Mouse (Mus musculus): ENCODE data around the gene Adat1. TPM values are rescaled to one million over a fixed set of nuclear protein-coding genes. Genes with fewer than 3 reads are reported as not detected.

Gene Adat1
- total and polyA plus RNA-seq, 2 experiments: 2.7 to 2.8 TPM

DNA sequence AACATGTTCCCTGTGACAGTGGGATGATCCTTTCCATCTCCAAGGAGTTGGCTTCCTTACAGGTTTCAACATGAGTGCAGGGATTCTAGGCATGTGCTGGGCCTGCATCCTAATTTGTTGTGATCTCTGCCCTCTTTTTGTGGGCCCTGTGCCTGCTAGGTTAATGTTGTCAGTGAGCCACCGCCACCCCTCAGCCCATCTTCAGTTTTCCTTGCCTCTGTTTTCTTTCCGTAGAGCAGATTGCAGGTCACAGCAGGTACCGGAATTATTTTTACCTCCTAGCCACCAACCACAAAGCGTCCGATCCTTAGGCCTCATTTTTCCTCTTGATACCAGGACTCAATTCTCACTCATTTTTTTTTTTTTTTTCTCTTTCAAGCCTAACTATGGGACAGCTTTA is 40.2 kb downstream of the Adat1 start:
- DNase-seq (ENCODE audit: extremely low read depth, low read depth, low spot score): no peak
- H3K9ac ChIP-seq (ENCODE audit: low read depth, low read length): no peak overlapping the region
- peaks cover 54% of the 10 kb centered on the region for H3K36me3 ChIP-seq (ENCODE audit: control insufficient read depth, insufficient read depth, low read length)
- no peaks in the 10 kb centered on the region for H3K4me1 ChIP-seq (ENCODE audit: control insufficient read depth, insufficient read depth, low read length)
- H3K79me2 ChIP-seq (ENCODE audit: control insufficient read depth, insufficient read depth, low read length): 0 out of 2 replicates have a peak, but pooled peaks cover 4% of the 10 kb centered on the region
- no peaks in the 10 kb centered on the region for H3K27me3 ChIP-seq (ENCODE audit: control insufficient read depth, insufficient read depth, low read length)
- TF ChIP-seq POLR2A (IDR thresholded peaks at IDR 0.05; ENCODE audit: extremely low read depth, insufficient read depth, low read length) (no peak), CTCF (IDR thresholded peaks at IDR 0.05; ENCODE audit: low read depth, low read length) (no peak)
- no peak overlapping the region for H3K27ac ChIP-seq (replicated peaks; ENCODE audit: insufficient read depth, low read depth, low read length)
- 94% methylated on average over 5 of the region's 5 CpGs for WGBS
- H3K4me3 ChIP-seq (ENCODE audit: insufficient read depth, low read depth, low read length): no peak overlapping the region

DNA sequence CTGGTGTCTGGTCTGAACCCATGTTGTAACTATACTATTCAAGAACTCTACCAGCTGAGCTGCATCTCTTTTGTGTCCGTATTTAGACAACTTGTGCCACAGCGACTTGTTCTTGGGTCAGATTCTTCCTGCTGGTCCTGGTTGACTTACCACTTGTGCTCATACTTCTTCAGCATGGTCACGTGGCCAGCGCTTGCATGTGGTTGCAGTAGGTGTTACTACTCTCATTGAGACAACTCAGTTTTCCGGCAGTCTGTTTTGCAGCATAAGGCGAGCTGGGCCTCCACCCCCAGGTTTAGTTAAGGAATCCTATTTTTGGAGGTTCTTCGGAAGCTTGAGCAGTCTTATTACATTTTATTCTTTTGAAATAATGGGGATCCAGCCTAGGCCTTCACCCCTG is 40.8 kb downstream of the Adat1 start:
- H3K36me3 ChIP-seq (ENCODE audit: control insufficient read depth, insufficient read depth, low read length): peaks cover 48% of the 10 kb centered on the region

DNA sequence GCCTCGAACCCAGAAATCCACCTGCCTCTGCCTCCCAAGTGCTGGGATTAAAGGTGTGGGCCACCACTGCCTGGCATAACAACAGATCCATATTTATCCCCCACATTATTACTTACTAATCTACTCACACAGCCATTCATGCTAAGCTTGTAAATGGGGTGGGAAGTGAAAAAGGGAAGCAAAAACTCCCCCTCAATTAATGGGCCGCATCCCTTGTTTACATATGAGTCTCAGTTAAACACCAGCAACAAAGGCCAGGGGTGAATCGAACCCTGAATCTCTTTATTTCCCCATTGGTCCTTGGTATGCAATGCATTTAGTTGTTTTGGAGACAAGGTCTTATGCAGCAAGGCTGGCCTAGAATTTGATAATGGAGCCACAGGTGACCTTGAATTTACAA is 41.3 kb downstream of the Adat1 start:
- DNase-seq (ENCODE audit: extremely low read depth, low read depth, low spot score): no peak
- Histone ChIP-seq H3K27ac (replicated peaks; ENCODE audit: insufficient read depth, low read depth, low read length) (no peak overlapping the region), H3K4me1 (ENCODE audit: control insufficient read depth, insufficient read depth, low read length) (no peaks in the 10 kb centered on the region), H3K9ac (ENCODE audit: low read depth, low read length) (no peak overlapping the region), H3K79me2 (ENCODE audit: control insufficient read depth, insufficient read depth, low read length) (0 out of 2 replicates have a peak, but pooled peaks cover 4% of the 10 kb centered on the region), H3K4me3 (ENCODE audit: insufficient read depth, low read depth, low read length) (no peak overlapping the region), H3K27me3 (ENCODE audit: control insufficient read depth, insufficient read depth, low read length) (no peaks in the 10 kb centered on the region), H3K36me3 (ENCODE audit: control insufficient read depth, insufficient read depth, low read length) (peaks cover 49% of the 10 kb centered on the region)
- TF ChIP-seq POLR2A (IDR thresholded peaks at IDR 0.05; ENCODE audit: extremely low read depth, insufficient read depth, low read length): no peak
- no peak for TF ChIP-seq CTCF (IDR thresholded peaks at IDR 0.05; ENCODE audit: low read depth, low read length)
- 81% methylated on average over 3 of the region's 3 CpGs for WGBS

More for the DNA sequence above, 40.8 kb downstream of the Adat1 start:
- Histone ChIP-seq H3K27me3 (ENCODE audit: control insufficient read depth, insufficient read depth, low read length) (no peaks in the 10 kb centered on the region), H3K4me1 (ENCODE audit: control insufficient read depth, insufficient read depth, low read length) (no peaks in the 10 kb centered on the region), H3K79me2 (ENCODE audit: control insufficient read depth, insufficient read depth, low read length) (0 out of 2 replicates have a peak, but pooled peaks cover 4% of the 10 kb centered on the region), H3K4me3 (ENCODE audit: insufficient read depth, low read depth, low read length) (no peak overlapping the region), H3K27ac (replicated peaks; ENCODE audit: insufficient read depth, low read depth, low read length) (no peak overlapping the region), H3K9ac (ENCODE audit: low read depth, low read length) (no peak overlapping the region)
- WGBS: 96% methylated on average over 7 of the region's 7 CpGs
- TF ChIP-seq CTCF (IDR thresholded peaks at IDR 0.05; ENCODE audit: low read depth, low read length): no peak
- no peak for TF ChIP-seq POLR2A (IDR thresholded peaks at IDR 0.05; ENCODE audit: extremely low read depth, insufficient read depth, low read length)
- DNase-seq (ENCODE audit: extremely low read depth, low read depth, low spot score): no peak

- no peaks in the 10 kb centered on the region for H3K27me3 ChIP-seq (ENCODE audit: control insufficient read depth, insufficient read depth, low read length)
- DNase-seq (ENCODE audit: extremely low read depth, low read depth, low spot score): no peak
- 0 out of 2 replicates have a peak, but pooled peaks cover 4% of the 10 kb centered on the region for H3K79me2 ChIP-seq (ENCODE audit: control insufficient read depth, insufficient read depth, low read length)
- no peak overlapping the region for H3K9ac ChIP-seq (ENCODE audit: low read depth, low read length)
- 94% methylated on average over 8 of the region's 8 CpGs for WGBS
- no peak overlapping the region for H3K4me3 ChIP-seq (ENCODE audit: insufficient read depth, low read depth, low read length)
- H3K4me1 ChIP-seq (ENCODE audit: control insufficient read depth, insufficient read depth, low read length): no peaks in the 10 kb centered on the region
- TF ChIP-seq POLR2A (IDR thresholded peaks at IDR 0.05; ENCODE audit: extremely low read depth, insufficient read depth, low read length) (no peak), CTCF (IDR thresholded peaks at IDR 0.05; ENCODE audit: low read depth, low read length) (no peak)
- H3K36me3 ChIP-seq (ENCODE audit: control insufficient read depth, insufficient read depth, low read length): peaks cover 44% of the 10 kb centered on the region
- no peak overlapping the region for H3K27ac ChIP-seq (replicated peaks; ENCODE audit: insufficient read depth, low read depth, low read length)
Observed at GRCm38 (mm10) chr8:111947954-111948353, 44.1 kb downstream of the Adat1 start.

DNA sequence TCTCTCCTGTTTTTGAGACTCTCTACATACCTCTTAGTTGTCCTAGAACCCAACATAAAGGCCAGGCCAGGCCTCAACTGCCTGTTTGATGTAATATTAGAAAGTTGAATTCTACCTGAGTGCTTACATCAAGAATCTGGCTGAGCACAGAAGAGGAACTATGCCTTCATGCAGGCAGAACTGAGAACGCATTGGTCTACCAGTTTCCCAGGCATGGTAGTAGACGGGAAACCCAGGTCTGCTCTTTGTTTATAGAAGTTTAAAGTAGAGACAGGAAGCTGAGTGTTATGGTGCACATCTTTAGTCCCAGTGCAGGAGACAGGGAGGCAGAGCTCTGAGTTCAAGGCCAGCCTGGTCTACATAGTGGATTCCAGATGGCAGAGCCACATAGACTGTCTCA is 45.0 kb downstream of the Adat1 start:
- WGBS: 90% methylated on average over 2 of the region's 2 CpGs
- peaks cover 1% of the 10 kb centered on the region for H3K4me1 ChIP-seq (ENCODE audit: control insufficient read depth, insufficient read depth, low read length)
- DNase-seq (ENCODE audit: extremely low read depth, low read depth, low spot score): no peak

DNA sequence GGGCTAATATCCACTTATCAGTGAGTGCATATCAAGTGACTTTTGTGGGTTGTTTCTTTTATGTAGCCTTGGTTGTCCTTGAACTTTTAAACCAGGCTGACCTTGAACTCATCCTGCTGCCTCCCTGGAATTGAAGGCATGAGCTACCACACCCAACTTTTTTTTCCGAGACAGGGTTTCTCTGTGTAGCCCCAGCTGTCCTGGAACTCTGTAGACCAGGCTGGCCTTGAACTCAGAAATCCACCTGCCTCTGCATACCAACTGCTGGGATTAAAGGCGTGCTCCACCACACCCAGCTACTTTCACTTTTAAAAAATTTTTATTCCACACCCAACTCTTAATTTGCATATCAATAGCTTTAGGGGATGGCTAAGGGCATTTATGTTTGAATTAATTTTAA is 48.6 kb downstream of the Adat1 start:
- H3K4me1 ChIP-seq (ENCODE audit: control insufficient read depth, insufficient read depth, low read length): peaks cover 10% of the 10 kb centered on the region
- no peak for DNase-seq (ENCODE audit: extremely low read depth, low read depth, low spot score)
- no peak overlapping the region for H3K27ac ChIP-seq (replicated peaks; ENCODE audit: insufficient read depth, low read depth, low read length)
- peaks cover 27% of the 10 kb centered on the region for H3K36me3 ChIP-seq (ENCODE audit: control insufficient read depth, insufficient read depth, low read length)
- H3K27me3 ChIP-seq (ENCODE audit: control insufficient read depth, insufficient read depth, low read length): no peaks in the 10 kb centered on the region
- peaks cover 16% of the 10 kb centered on the region for H3K79me2 ChIP-seq (ENCODE audit: control insufficient read depth, insufficient read depth, low read length)
- TF ChIP-seq CTCF (IDR thresholded peaks at IDR 0.05; ENCODE audit: low read depth, low read length) (no peak), POLR2A (IDR thresholded peaks at IDR 0.05; ENCODE audit: extremely low read depth, insufficient read depth, low read length) (no peak)
- no peak overlapping the region for H3K9ac ChIP-seq (ENCODE audit: low read depth, low read length)
- WGBS: 76% methylated on average over 2 of the region's 2 CpGs
- H3K4me3 ChIP-seq (ENCODE audit: insufficient read depth, low read depth, low read length): no peak overlapping the region

More for the DNA sequence above, 45.0 kb downstream of the Adat1 start:
- Histone ChIP-seq H3K9ac (ENCODE audit: low read depth, low read length) (no peak overlapping the region), H3K27me3 (ENCODE audit: control insufficient read depth, insufficient read depth, low read length) (no peaks in the 10 kb centered on the region), H3K36me3 (ENCODE audit: control insufficient read depth, insufficient read depth, low read length) (peaks cover 41% of the 10 kb centered on the region), H3K79me2 (ENCODE audit: control insufficient read depth, insufficient read depth, low read length) (peaks cover 7% of the 10 kb centered on the region), H3K4me3 (ENCODE audit: insufficient read depth, low read depth, low read length) (no peak overlapping the region), H3K27ac (replicated peaks; ENCODE audit: insufficient read depth, low read depth, low read length) (no peak overlapping the region)
- TF ChIP-seq POLR2A (IDR thresholded peaks at IDR 0.05; ENCODE audit: extremely low read depth, insufficient read depth, low read length) (no peak), CTCF (IDR thresholded peaks at IDR 0.05; ENCODE audit: low read depth, low read length) (no peak)
